Mouse (Mus musculus) layer of hippocampus, postnatal 25 days (tissue): ENCODE data around the gene Riox2. TPM values are rescaled to one million over a fixed set of nuclear protein-coding genes. Genes with fewer than 3 reads are reported as not detected.

Experiments used
- DNase-seq, 2 experiments: peaks; one replicate each; pipeline ENCODE4 v3.0.0; 2022; ENCODE audit warnings: mixed read lengths in 2 of 2, low spot score in 1 of 2; ENCODE audit errors: extremely low spot score in 1 of 2
- total RNA-seq, 2 experiments: library from RNA; stranded (reverse); gene quantifications; 2 replicates each; pipeline ENCODE4 v1.2.3; 2021

Gene Riox2
- total RNA-seq, 2 experiments from 2014 or later: 13.8 to 16.2 TPM

DNA sequence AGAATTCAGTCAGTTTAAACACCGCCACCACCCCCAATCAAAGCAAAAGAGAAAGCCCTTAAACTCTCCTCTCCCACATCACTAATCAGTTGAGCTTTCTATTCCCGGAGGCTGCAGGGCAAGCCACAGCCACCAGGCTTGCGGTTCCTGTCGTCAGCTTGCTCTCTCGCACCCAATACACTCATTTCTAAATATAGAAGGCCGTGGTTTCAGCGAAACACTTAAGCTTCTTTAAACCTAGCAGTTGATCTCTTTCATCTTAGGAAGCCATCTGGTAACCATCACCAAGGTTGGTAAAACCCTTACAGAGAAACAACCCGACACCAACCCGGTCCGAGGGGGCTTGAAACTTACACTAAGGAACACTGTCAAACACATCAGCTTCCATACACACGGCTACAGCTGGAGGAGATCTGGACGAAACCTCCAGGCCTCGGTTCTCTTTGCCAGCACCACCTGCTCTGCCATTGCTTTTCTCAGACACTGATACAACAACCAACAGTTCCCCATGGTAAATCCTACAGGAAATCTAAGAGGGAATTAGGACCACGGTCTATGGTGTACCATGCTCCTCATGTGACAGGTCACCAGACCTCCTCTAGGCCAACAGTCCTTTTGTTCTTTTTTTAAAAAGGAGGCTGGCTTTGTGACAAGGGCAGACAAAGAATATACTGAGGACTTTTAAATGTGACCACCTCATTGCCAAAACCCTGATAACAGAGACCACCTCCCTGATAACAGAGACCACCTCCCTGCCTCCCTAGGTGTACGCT, 46.1 kb downstream of the Riox2 start:
- DNase-seq: no peak

DNA sequence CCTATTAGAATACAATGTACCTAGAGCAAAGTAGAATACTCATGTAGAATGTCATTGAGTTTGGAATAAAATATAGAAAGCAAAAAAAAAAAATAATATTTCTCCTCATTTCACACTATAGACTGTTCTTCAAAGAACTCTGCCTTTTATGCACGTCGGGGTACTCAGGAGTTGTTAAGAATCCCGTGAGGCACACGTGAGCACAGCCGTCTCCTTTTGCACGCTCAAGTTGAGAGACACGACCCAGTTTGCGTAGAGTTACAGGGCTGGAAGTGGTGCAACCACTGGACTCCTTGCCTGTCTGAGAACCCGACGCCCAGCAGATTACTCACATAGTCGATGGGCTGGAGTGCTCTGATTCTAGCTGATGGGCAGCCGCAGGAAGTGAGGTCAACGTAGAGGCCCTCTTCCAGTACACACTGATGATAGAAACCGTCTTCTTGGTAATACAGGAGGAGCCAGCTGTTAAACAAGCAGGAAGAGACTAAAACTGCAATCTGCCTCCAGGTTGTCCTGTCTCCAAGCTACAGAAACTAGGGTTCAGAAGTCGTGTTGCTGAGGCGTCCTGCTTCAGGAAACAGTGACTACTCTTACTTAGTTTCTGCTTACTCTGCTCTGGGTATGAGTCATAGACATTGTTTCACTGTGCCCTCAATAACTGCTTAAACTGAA, 50.3 kb downstream of the Riox2 start:
- DNase-seq: no peak

- no peak for DNase-seq
Observed at GRCm38 (mm10) chr16:59526939-59527338, 55.4 kb downstream of the Riox2 start.

DNA sequence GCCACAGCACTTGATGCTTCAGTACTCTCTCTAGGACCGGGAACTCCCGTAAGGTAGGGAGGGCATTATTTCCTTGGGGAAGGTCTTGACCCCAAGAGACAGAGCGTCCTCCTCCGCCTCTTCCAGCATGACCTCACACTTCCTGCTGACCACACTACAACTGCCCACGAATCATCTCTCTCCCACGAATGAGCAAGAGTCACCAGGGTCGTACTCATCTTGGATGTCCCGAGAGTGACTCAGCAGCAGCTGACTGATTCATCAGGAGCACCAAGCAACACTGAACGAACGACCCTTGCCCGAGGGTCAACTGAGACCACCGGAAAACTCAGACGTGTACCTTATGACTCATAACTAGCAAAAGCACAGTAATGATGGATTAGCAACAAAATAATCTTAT, 58.0 kb downstream of the Riox2 start:
- DNase-seq: no peak

DNA sequence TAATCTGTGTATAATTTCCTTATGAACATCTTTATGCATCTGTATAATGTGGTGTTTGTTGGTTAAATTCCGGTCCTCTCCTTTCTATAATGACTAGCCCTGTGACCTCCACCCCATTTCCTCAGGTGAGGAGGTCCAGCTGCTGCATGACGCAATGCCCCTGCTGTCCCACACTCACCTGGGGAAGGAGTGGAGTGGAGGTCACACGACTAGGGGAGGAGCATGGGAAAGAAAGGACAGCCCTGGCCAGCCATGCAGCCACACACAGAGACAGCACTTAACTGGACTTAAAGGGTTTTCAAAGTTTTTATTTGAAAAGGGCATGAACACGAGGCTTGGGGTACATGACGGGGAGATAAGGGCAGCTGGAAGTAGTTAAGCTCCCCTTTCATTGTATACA, 59.7 kb downstream of the Riox2 start:
- DNase-seq: no peak

DNA sequence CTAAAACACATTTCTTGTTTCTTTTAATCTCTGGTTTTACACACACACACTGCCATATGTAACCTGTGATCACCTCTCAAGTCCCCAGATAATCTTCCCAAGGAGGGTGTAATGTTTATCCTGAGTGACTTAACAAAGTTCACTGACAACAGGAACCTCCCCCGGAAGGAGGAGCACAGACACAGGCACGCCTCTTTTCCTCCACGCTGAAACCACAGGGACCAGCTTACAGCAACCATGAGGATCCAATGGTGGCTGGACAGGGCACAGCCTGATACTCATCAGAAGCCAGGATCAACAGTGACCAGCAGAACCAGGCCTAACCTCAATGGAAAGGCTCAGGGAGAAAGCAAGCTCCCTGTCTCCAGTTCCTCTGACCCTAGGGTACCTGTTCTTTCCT, 61.0 kb downstream of the Riox2 start:
- DNase-seq: no peak

- no peak for DNase-seq
Observed at GRCm38 (mm10) chr16:59534349-59534748, 62.8 kb downstream of the Riox2 start.

GRCm38 (mm10) chr16:59535673-59536072, 64.1 kb downstream of the Riox2 start:
- DNase-seq: no peak

DNA sequence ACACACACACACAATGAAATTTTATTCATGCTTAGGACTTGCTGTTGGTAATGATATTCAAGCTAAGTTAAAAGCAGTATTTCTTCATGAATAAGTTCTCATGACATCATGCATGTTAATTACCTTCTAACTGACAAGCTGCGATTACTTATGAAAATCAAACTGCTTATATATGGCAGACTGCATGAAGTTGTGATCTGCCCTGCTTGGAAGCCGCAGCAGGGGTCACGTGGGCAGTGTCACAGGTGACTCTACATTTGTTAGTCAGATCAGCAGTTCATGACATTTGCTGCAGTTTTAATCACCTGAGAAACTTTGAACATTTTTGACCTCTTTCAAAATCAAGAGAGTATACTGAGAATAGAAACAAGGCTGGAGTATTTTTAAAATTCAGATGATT, 69.4 kb downstream of the Riox2 start:
- no peak for DNase-seq

DNA sequence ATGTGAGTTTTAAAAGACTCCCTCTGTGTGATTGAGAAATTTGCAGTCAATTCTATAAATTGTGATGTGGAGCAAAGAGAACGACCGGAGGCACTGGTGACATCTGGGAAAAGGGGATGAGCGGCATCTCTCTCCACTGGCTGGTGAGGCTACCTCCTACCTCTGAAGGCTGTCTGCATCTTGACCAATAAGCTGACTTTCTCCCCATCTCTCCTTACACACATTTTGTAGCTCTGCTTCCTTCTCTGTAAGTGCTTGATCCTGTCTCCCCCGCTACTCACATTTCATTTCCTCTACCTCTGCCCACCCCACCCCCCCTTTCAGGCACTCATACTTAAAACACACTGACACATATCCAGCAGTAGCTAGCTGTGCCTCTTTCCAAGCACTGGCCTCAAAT, 69.8 kb downstream of the Riox2 start:
- DNase-seq: no peak

Other genes with a start within 250 kb of the Riox2 start
- gene Olfr201, start 199.1 kb upstream of the Riox2 start, total RNA-seq: not detected
- gene Olfr202, start 185.0 kb upstream of the Riox2 start, total RNA-seq: not detected
- gene Olfr203, start 172.9 kb upstream of the Riox2 start, total RNA-seq: not detected
- gene Olfr204, start 153.5 kb upstream of the Riox2 start, total RNA-seq: not detected
- gene Olfr205, start 140.6 kb upstream of the Riox2 start, total RNA-seq: not detected
- not detected for gene Olfr206, start 122.5 kb upstream of the Riox2 start, total RNA-seq
- gene Olfr209, start 107.8 kb upstream of the Riox2 start, total RNA-seq: not detected
- under 1 TPM in 1 of 2 experiments, not detected in 1; 0.15 TPM for gene Gabrr3, start 64.4 kb upstream of the Riox2 start, total RNA-seq
- 1 to 10 TPM; 3.7 to 4.1 TPM for gene Crybg3, start 129.2 kb downstream of the Riox2 start, total RNA-seq
- 10 to 100 TPM; 30.2 TPM for gene Arl6, start 167.6 kb downstream of the Riox2 start, total RNA-seq